Mouse (Mus musculus): ENCODE measurements around the gene Mum1. TPM values are rescaled to one million over a fixed set of nuclear protein-coding genes. Genes with fewer than 3 reads are reported as not detected.

Mum1 gene
- total RNA-seq, 2 experiments from 2014 or later: 22.8 to 26.7 TPM

DNA sequence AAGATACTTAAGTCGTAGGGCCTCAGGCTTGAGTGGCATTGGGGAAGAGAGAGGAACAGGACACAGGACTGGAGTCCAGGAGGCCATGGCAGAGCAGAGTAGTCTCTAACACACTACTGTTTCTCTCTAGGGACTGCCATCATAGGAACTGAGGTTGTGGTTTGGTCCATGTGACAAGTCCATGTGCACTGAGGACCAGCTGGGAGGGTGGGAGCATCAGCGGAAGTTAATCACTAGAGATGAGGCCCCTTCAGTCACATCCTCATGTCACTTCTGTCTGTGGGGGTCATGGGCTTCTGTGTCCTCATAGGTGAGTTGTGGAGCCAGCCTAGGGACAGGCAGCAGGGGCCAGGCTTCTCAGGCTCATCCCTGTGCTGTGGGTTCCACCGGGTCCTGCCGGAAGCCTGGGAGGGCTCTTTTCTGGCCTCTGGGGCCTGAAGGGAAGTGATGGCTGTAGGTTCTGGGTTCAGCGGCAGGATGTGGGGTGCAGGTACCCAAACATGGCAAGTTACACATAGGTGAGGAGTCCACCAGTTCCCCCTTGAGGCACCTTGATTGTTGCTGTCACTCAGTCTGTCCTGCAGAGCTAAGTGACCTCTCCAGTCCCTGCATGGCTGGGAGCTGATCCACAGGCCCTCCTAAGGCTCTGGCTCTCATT is 45.1 kb downstream of the Mum1 start:
- DNase-seq: no peak

DNA sequence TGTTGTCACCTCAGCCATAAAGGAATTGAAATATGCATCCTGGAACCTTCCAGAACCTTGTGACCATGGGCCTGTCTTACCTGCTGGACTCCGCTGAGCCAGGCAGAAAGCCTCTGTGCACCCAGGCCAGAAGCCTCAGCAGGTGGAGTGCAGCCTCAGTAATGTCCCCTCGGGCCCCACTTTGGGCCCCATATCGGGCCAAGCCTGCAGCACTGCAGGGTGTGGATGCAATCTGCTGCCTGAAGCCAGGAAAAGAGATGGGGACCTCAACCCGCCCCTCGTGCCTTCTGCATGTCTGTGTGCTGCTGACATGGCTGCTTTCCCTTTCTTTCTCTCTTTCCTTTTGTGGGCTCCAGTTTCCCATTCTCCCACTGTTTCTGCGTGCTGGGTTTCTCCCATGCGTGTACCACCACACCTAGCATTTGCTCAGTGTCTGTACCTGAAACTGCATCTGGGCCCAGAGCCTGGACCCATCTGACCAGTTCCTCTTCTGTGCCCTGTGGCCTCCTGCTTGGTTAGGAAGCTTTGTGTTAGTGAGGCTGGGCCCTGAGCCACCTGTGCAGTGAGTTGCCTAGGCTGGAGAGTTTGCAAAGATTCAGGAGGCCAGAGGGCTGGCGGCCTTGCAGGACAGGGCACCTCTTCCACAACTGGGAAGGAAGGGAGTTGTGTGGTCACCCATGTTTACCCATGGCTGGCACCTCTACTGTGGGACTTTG is 45.8 kb downstream of the Mum1 start:
- no peak for DNase-seq

DNA sequence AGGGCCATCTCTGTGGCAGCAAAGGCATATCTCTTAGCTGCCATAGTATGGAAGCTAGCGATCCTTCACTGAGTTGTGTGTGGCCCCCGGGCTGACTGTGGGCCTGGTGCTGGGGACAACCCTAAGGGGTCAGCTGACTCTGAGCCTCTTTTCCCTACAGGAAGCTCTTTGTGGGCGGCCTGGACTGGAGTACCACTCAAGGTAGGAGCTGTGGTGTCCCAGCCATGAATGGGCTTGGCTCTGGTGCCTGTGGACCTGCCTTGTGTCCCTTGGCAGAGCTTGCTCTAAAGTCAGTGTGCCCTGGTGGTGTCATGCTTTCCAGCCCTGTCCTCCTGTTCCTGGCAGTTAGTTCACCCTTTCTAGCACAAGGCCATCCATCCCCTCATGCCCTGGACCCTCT is 47.6 kb downstream of the Mum1 start:
- DNase-seq: no peak

DNA sequence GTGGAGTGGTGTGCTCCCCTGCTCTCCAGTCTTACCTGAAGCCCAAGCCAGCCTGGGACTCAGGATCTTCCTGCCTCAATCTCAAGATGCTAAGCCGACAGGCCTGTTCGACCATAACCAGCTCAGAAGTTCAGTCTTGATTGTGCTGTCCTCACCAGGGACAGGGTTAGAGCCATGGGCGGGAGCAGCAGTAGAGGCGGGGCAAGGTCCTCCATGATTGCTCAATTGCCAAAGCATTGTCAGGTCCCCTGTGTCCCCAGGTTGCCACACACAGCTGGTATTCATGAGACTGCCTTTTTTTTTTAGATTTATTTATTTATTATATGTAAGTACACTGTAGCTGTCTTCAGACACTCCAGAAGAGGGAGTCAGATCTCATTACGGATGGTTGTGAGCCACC is 50.0 kb downstream of the Mum1 start:
- DNase-seq: no peak

DNA sequence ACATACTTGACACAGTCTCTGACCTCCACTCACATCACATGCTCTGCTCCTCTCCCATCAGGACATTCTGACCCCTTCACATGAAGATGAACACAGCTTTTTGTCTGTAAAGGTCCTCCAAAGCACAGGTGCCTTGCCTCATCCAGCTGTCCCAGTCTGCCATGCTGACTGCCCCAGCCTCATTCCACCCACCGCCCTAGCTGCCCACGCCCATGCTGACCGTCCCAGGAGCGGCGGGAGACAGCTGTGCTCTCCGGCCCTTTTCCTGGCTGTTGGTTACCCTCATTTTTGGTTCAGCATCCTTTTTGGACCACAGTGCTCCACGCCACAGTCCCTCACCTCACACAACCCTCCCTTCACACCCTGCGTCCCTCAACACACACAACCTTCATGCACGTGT is 52.2 kb downstream of the Mum1 start:
- no peak for DNase-seq

DNA sequence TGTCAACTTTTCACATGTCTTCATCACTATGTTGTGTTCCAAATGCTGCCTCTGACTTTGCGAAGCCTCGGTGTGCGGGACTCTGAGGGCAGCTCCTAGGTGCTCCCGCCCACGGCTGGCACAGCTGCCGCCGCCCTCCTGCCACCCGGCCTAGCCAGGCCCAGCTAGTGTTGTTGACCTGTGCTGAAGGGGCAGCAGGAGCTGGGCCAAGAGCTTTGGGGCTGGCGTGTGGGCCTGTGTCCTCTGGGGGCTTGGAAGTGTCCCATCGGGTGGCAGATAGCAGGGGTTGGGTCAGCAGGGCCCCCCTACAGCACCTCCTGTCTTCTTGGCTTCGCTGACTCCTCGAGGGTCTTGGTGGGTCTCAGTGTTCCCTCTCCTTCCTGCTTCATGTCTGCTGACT is 53.0 kb downstream of the Mum1 start:
- no peak for DNase-seq

DNA sequence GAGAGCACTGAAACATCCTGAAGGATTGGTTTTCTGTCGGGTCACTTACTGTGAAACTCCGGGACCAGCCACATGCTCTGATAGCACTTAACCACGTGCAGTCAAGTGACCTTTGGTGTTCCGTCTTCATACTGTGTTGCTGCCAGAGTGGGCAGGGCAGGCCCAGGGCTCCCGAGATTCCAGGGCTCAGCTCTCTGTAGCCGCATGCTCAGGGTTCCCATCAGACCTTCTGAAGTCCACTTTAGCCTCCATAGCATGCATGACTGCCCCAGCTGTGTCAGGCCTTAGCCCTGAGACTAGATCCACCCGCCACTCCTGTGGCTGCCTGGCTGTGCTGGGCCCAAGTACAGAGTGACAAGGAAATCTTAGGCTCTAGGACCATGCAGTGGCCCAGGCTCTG is 55.1 kb downstream of the Mum1 start:
- DNase-seq: peak; percentile 63

DNA sequence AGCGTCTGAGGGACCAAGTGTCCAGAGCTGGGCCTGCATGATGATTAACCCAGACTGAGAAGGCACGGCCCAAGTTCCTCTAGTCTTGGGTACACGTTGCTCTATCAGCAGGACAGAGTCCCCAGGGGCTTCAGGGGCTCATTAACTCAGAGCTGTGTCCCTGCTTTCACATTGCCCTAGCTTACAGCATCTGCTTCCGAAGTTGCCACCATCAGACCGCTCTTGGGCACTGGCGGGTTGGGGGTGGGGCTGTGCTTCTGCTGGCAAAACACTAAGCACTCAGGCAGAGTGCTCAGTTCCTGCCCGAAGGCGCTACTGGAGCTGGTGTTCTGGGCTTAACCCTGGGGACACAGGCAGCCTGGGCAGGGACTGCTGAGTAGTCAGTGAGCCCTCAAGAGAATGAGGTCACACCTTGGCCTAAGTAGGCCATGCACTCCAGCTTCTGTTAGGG is 55.7 kb downstream of the Mum1 start:
- peak; percentile 54 for DNase-seq

DNA sequence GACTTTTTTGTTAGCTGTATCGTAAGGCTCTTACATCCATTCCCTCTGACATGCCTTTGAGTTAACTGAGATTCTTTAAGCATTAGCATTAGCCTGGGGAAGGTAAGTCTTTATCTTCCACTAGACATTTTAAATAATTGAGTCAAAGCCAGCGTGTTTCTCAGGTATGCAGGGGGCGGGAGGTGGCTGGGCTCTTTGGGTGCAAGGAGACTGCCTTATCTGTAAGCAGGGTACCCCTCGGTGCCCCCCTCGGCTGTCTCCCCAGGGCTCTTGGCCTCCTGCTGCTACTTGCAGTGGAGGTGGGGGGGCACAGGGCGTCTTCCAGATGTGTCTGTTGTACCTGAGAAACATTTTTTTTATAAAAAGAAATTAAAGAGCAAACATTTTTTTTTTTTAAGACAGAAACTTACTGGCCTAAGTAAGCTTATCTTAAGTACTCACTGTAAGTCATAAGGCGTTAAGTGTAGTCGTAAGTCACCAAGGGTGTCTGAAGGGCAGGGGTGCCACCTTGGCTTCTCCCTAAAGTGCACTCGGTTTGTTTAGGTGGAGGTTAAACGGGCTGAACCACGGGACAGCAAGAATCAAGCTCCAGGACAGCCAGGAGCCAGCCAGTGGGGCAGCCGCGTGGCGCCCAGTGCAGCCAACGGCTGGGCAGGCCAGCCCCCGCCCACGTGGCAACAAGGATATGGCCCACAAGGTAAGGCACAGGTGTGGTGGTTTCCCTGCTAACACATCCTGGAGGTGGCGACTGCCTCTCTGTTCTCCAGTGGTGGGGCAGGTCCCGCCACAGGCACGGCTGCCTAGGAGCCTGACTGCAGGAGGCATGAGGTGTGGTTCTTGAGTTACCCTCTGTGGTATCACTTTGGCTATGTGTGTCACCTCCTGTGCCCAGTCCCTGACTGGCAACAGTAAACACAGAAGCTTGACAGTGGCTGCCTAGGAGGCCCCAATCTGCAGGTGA is 56.5 kb downstream of the Mum1 start:
- no peak for DNase-seq

DNA sequence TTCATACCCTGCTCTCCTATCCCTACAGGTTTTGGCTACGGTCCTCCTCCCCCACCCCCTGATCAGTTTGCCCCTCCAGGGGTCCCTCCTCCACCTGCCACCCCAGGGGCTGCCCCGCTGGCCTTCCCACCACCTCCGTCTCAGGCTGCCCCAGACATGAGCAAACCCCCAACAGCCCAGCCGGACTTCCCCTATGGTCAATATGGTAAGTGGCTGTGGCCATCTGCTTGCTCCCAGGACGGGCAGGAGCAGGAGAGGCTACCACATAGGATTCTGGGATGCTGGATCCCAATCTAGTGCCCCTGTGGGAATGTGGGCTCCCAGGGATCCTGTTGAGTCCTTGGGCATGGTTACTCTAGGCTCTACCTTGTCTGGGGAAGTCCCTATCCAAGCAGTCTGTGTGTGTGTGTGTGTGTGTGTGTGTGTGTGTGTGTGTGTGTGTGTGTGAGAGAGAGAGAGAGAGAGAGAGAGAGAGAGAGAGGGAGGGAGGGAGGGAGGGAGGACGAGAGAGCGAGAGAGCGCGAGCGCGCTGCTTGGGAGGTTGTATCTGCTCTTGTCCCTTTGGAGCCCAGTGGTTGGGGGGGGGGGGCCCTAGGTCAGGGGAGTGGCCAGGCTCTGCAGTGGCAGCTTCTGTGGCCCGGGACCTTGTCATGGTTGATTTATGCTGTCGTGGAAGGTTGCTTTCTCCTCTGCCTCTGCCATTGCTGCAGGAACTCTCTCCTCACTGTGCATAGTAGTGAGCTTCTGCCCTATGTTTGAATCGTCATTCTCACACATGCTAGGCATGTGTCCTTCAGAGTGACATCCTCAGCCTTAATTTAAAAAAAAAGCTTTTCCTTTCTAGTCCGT is 59.2 kb downstream of the Mum1 start:
- DNase-seq: no peak

DNA sequence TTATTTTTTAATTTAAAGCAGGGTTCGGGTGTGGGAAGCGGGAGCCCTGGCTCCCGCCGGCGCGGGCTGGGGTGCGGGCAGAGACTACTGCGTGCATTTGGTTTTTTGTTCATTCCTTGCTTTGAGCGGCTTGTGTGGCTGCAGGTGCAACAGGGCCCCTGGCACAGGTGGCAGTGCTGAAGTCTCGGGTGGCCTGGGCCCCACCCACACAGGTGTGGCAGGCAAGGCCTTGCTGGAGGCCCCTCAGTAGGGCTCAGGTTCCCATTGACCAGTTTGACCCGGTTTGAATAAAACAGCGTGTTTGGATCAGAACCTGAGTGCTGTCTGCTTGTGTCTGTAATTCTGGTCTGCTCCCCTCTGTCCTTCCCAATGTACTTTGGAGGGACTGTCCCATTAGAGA is 61.9 kb downstream of the Mum1 start:
- no peak for DNase-seq

DNA sequence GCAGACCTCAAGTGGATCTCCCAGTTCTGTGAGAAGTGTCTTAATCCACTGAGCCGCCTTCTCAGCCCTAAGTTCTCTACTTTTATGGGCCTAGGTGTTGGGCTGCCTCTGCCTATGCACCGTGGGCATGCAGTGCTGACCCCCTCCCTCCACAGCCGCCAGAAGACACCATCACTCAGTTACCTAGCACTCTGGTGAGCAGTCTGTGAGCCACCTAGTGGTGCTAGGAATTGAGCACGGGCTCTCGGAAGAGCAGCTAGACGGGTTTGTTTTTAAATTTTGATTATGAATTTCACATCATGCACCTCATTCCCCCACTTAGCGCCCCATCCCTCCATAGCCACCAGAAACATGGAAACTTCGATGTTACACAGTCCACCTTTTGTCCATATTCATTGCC is 62.4 kb downstream of the Mum1 start:
- no peak for DNase-seq

DNA sequence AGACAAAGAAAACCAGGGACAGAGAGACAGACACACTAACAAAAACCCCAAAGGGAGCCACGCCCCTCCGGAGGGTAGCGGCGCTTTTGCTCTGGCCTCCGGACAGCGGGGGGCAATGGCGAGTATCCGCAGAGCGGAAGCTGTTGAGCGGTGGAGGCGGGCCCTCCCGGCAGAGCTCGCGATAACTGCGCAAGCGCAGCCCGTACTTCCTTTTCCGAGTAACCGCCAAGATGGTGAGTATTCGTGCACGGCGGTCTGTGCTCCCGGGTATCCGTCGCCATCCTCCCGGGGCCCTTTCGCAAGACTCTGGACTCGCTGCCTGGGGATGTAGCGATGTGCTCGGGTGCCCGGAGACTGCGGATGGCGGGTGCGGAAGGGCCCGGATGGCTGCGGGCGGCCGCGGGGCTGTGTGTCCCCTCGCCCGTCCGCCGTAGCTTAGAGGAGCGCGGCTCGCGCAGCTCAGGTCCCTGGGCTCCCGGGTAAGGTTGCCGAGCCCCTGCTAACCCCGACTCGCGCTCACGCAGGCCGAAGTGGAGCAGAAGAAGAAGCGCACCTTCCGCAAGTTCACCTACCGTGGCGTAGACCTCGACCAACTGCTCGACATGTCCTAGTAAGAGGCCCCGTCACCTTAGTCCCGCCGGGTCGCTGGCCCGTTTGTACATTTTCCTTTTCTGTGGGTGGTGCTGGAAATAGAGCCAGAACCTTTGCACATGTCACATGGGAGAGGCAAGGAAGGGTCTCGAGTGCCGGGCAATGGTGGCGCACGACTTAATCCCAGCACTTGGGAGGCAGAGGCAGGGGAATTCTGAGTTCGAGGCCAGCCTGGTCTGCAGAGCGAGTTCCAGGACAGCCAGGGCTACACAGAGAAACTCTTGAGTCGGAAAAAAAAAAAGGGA is 66.3 kb downstream of the Mum1 start, which contains the start of gene Rps15:
Rps15 (plus strand) TSS at position 203 of the 896 bp plus-strand sequence.
- peak; percentile 97 for DNase-seq

DNA sequence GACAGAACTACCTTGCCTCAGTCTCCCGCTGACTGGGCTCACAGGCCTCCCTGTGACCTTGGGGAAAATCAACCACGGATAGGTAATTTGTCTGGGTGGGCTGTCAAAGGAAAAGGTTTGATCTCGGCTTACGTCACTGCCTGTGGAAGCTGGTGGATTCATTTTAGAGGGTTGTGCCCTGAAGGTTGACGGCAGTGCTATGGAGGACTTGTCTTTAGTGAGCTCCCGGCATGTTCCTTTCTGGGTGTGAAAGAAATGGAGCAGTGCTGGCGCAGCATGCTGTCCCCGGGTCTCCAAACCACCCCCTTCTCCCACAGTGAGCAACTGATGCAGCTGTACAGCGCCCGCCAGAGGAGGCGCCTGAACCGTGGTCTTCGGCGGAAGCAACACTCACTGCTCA is 67.1 kb downstream of the Mum1 start:
- DNase-seq: no peak

Small RNA genes within 50 kb of the gene (microRNA-seq; reads per million reads assigned to microRNA genes)
- 0.61 to 2.1 reads per million in 2 experiments for gene Mir6911

Other genes with a start within 250 kb of the Mum1 start
- 100 to 1,000 TPM; 117 to 120 TPM for gene Tmem259, start 242.1 kb upstream of the Mum1 start, total RNA-seq (2021)
- 100 to 1,000 TPM; 109 to 113 TPM for gene Cnn2, start 237.8 kb upstream of the Mum1 start, total RNA-seq (2021)
- 1 to 10 TPM; 6.9 to 8.1 TPM for gene Abca7, start 229.9 kb upstream of the Mum1 start, total RNA-seq (2021)
- 1 to 10 TPM; 4.0 to 4.1 TPM for gene Arhgap45, start 209.8 kb upstream of the Mum1 start, total RNA-seq (2021)
- 10 to 100 TPM; 66.6 to 70.7 TPM for gene Polr2e, start 186.6 kb upstream of the Mum1 start, total RNA-seq (2021)
- gene Gpx4, start 179.3 kb upstream of the Mum1 start, total RNA-seq (2021): 100 to 1,000 TPM; 450 to 489 TPM
- gene Sbno2, start 120.9 kb upstream of the Mum1 start, total RNA-seq (2021): 10 to 100 TPM; 19.0 to 19.4 TPM
- 10 to 100 TPM; 98.7 to 99.9 TPM for gene Stk11, start 110.6 kb upstream of the Mum1 start, total RNA-seq (2021)
- 1,000 to 10,000 TPM in 1 of 2 experiments, 100 to 1,000 TPM in 1; 966 to 1,003 TPM for gene Atp5d, start 87.8 kb upstream of the Mum1 start, total RNA-seq (2021)
- 1 to 10 TPM; 3.7 to 5.1 TPM for gene Cbarp, start 85.6 kb upstream of the Mum1 start, total RNA-seq (2021)
- gene Midn, start 78.2 kb upstream of the Mum1 start, total RNA-seq (2021): 100 to 1,000 TPM; 145 to 163 TPM
- 100 to 1,000 TPM; 163 to 193 TPM for gene Cirbp, start 60.4 kb upstream of the Mum1 start, total RNA-seq (2021)
- 1 to 10 TPM; 1.9 to 4.9 TPM for gene 1600002K03Rik, start 53.5 kb upstream of the Mum1 start, total RNA-seq (2021)
- 1 to 10 TPM; 2.8 to 2.9 TPM for gene Efna2, start 47.0 kb upstream of the Mum1 start, total RNA-seq (2021)
- gene Ndufs7, start 22.7 kb downstream of the Mum1 start, total RNA-seq (2021): 100 to 1,000 TPM; 480 to 520 TPM
- 10 to 100 TPM; 18.5 to 23.4 TPM for gene Gamt, start 34.6 kb downstream of the Mum1 start, total RNA-seq (2021)
- gene Dazap1, start 35.1 kb downstream of the Mum1 start, total RNA-seq (2021): 100 to 1,000 TPM; 131 to 140 TPM
- 1,000 to 10,000 TPM in 1 of 2 experiments, 100 to 1,000 TPM in 1; 949 to 1,003 TPM for gene Rps15, start 66.0 kb downstream of the Mum1 start, total RNA-seq (2021)
- gene Apc2, start 69.5 kb downstream of the Mum1 start, total RNA-seq (2021): 1 to 10 TPM; 6.0 to 6.2 TPM
- 10 to 100 TPM; 16.9 TPM for gene 2310011J03Rik, start 94.1 kb downstream of the Mum1 start, total RNA-seq (2021)
- gene Pcsk4, start 103.1 kb downstream of the Mum1 start, total RNA-seq (2021): 1 to 10 TPM; 1.3 to 2.0 TPM
- gene Reep6, start 103.5 kb downstream of the Mum1 start, total RNA-seq (2021): 1 to 10 TPM; 1.6 to 1.8 TPM
- 10 to 100 TPM; 32.8 to 34.2 TPM for gene Adamtsl5, start 122.0 kb downstream of the Mum1 start, total RNA-seq (2021)
- not detected for gene Plk5, start 130.0 kb downstream of the Mum1 start, total RNA-seq (2021)
- 10 to 100 TPM; 20.2 to 22.2 TPM for gene Mex3d, start 161.2 kb downstream of the Mum1 start, total RNA-seq (2021)
- gene Mbd3, start 173.1 kb downstream of the Mum1 start, total RNA-seq (2021): 100 to 1,000 TPM; 137 to 140 TPM
- 1,000 to 10,000 TPM; 1,257 to 1,372 TPM for gene Uqcr11, start 180.4 kb downstream of the Mum1 start, total RNA-seq (2021)
- 10 to 100 TPM; 58.6 to 60.1 TPM for gene Tcf3, start 207.2 kb downstream of the Mum1 start, total RNA-seq (2021)